In the genomic region with DNA sequence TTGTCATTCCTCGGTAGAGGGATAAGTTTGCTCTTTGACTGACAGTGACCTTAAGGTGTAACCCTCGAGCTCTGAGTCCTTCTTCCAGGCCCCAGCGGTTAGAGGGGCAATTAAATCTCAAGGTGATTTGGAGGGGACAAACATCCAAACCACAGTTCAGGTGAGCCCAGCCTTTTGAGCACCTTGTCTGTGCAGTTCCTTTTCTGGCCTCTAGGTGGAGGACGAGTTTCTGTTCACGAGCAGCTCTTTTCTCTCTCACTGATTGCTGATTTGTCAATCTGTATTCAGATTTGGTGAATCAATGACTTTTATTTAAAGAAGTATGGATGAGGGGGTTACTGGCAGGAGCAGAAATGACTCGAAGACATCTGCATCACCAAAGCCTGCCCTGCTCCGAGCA, we compare ENCODE assay signal across 8 mouse cellular contexts.
DNase-seq lines count a peak whose midpoint lies in the region; ATAC-seq and TF ChIP-seq lines count a peak whose summit lies in the region.
"Had no signal": no experiment of that assay in that cellular context is flagged by ENCODE, and none has a peak within 500 bp of the region (broad histone marks: within the 10 kb centered on the region; RNA-seq: fewer than 3 reads in every experiment).

No protein-coding gene starts in this region.

- no peak for TF ChIP-seq POLR2A in MEL (IDR thresholded peaks at IDR 0.05; ENCODE audit: control insufficient read depth in 1 of 2, insufficient read depth in 1 of 2, low read depth in 1 of 2, low read length in 2 of 2, poor library complexity in 1 of 2)
- TF ChIP-seq POLR2A in cortical plate, adult 2 months (IDR thresholded peaks at IDR 0.05; ENCODE audit: extremely low read depth, insufficient read depth, low read length) = no peak

- H3K9me3 ChIP-seq in intestine, embryonic 14.5 days (ENCODE audit: control insufficient read depth, low read length) = no peaks in the 10 kb centered on the region
- H3K9me3 ChIP-seq in intestine, embryonic 16.5 days (ENCODE audit: control insufficient read depth, low read length) = no peaks in the 10 kb centered on the region
- no peaks in the 10 kb centered on the region for H3K9me3 ChIP-seq in MEL (replicated peaks; ENCODE audit: insufficient read depth, low read length)

- no peak overlapping the region for H3K4me2 ChIP-seq in intestine, embryonic 14.5 days (ENCODE audit: low read length)
- H3K4me2 ChIP-seq in intestine, embryonic 16.5 days (ENCODE audit: low read depth, low read length) = no peak overlapping the region

- no peak overlapping the region for H3K27ac ChIP-seq in intestine, embryonic 14.5 days (ENCODE audit: low read depth)
- no peak overlapping the region for H3K27ac ChIP-seq in intestine, embryonic 16.5 days (ENCODE audit: low read length)
- no peak overlapping the region for H3K27ac ChIP-seq in MEL (ENCODE audit: control insufficient read depth, low read depth, low read length)
- no peak overlapping the region for H3K27ac ChIP-seq in cortical plate, adult 2 months (ENCODE audit: insufficient read depth, low read length)

- ATAC-seq in intestine, embryonic 14.5 days (replicated peaks; ENCODE audit: low FRiP score, low TSS enrichment, low read depth) = no peak
- no peak for ATAC-seq in intestine, embryonic 16.5 days

- peak; percentile 43 to 60 (median 47); a peak in 5 of 6 replicates for TF ChIP-seq CTCF in MEL (IDR thresholded peaks at IDR 0.05 in 2 of 3, conservative IDR thresholded peaks at IDR 0.05 in 1 of 3; ENCODE audit: control insufficient read depth in 1 of 3, insufficient read depth in 1 of 3, low read depth in 2 of 3, low read length in 3 of 3, poor library complexity in 1 of 3, severe bottlenecking in 1 of 3)
- TF ChIP-seq CTCF in cortical plate, adult 2 months (IDR thresholded peaks at IDR 0.05; ENCODE audit: extremely low read depth, insufficient read depth, low read length) = peak; percentile 79

- no peak overlapping the region for H3K9ac ChIP-seq in intestine, embryonic 14.5 days (ENCODE audit: low read length)
- no peak overlapping the region for H3K9ac ChIP-seq in intestine, embryonic 16.5 days (ENCODE audit: low read depth, low read length)
- no peak overlapping the region for H3K9ac ChIP-seq in MEL (ENCODE audit: control insufficient read depth, low read depth, low read length, poor library complexity, severe bottlenecking)

- peak; percentile 27 for TF ChIP-seq RAD21 in MEL (IDR thresholded peaks at IDR 0.05; ENCODE audit: low read depth, low read length)

- intact Hi-C loops in left cerebral cortex, postnatal 36 days (cut with DNase I) = loop anchor here (5.0 to 10.0 kb wide), 3 partner anchors 737 to 1242 kb away; a partner anchor contains a TSS

- H3K79me2 ChIP-seq in MEL (ENCODE audit: control insufficient read depth, insufficient read depth, low read length, poor library complexity) = no peaks in the 10 kb centered on the region

- H3K4me1 ChIP-seq in intestine, embryonic 14.5 days (replicated peaks; ENCODE audit: control insufficient read depth, insufficient read depth, low read length) = no peaks in the 10 kb centered on the region
- H3K4me1 ChIP-seq in intestine, embryonic 16.5 days (ENCODE audit: control insufficient read depth, insufficient read depth, low read length) = no peaks in the 10 kb centered on the region
- no peaks in the 10 kb centered on the region for H3K4me1 ChIP-seq in MEL (ENCODE audit: control insufficient read depth in 1 of 2, insufficient read depth in 2 of 2, low read length in 2 of 2)
- no peaks in the 10 kb centered on the region for H3K4me1 ChIP-seq in cortical plate, adult 2 months (ENCODE audit: control insufficient read depth, insufficient read depth, low read length)

- H3K4me3 ChIP-seq in intestine, embryonic 14.5 days (ENCODE audit: low read depth, low read length) = no peak overlapping the region
- no peak overlapping the region for H3K4me3 ChIP-seq in intestine, embryonic 16.5 days (ENCODE audit: low read length)
- H3K4me3 ChIP-seq in MEL (ENCODE audit: control insufficient read depth in 1 of 2, insufficient read depth in 1 of 2, low read depth in 2 of 2, low read length in 2 of 2) = no peak overlapping the region
- no peak overlapping the region for H3K4me3 ChIP-seq in cortical plate, adult 2 months (ENCODE audit: insufficient read depth, low read length)
- H3K4me3 ChIP-seq: erythroblast, embryonic 14.5 days had no signal

- H3K36me3 ChIP-seq in intestine, embryonic 14.5 days (ENCODE audit: control insufficient read depth, insufficient read depth, low read length) = no peaks in the 10 kb centered on the region
- H3K36me3 ChIP-seq in intestine, embryonic 16.5 days (ENCODE audit: control insufficient read depth, insufficient read depth, low read length) = no peaks in the 10 kb centered on the region
- no peaks in the 10 kb centered on the region for H3K36me3 ChIP-seq in MEL (ENCODE audit: control insufficient read depth in 1 of 2, insufficient read depth in 2 of 2, low read length in 2 of 2)

- peak; percentile 68 for DNase-seq in intestine, embryonic 14.5 days (ENCODE audit: low spot score)
- DNase-seq in A20 (ENCODE audit: low read depth, low spot score) = peak; percentile 18
- DNase-seq in MEL (ENCODE audit: low read depth, low spot score) = peak; percentile 23
- DNase-seq in left cerebral cortex, postnatal 36 days (ENCODE audit: low spot score in 2 of 2) = peak; percentile 23 to 27
- DNase-seq in testis, postnatal 10 days (ENCODE audit: low spot score) = peak; percentile 70

- WGBS in intestine, embryonic 14.5 days = 31% methylated on average over 7 of the region's 7 CpGs
- WGBS in intestine, embryonic 16.5 days = 26% methylated on average over 7 of the region's 7 CpGs

- H3K27me3 ChIP-seq in intestine, embryonic 14.5 days (replicated peaks; ENCODE audit: control insufficient read depth, insufficient read depth, low read length) = no peaks in the 10 kb centered on the region
- H3K27me3 ChIP-seq in intestine, embryonic 16.5 days (replicated peaks; ENCODE audit: control insufficient read depth, insufficient read depth, low read length) = no peaks in the 10 kb centered on the region
- H3K27me3 ChIP-seq in MEL (ENCODE audit: control insufficient read depth in 1 of 2, insufficient read depth in 2 of 2, low read length in 2 of 2) = no peaks in the 10 kb centered on the region

- TF ChIP-seq EP300 in MEL (IDR thresholded peaks at IDR 0.05; ENCODE audit: low read depth in 1 of 2, low read length in 2 of 2) = no peak

TF ChIP-seq in MEL, 35 proteins besides CTCF, POLR2A, EP300 and RAD21:
- TF ChIP-seq ETS1 (IDR thresholded peaks at IDR 0.05; ENCODE audit: low read depth, low read length) (no peak), NELFE (IDR thresholded peaks at IDR 0.05; ENCODE audit: low read depth, low read length) (no peak), MEF2A (IDR thresholded peaks at IDR 0.05; ENCODE audit: extremely low read depth, insufficient replicate concordance, low read depth, low read length, poor library complexity, severe bottlenecking) (no peak), POLR2AphosphoS2 (IDR thresholded peaks at IDR 0.05; ENCODE audit: low read length) (no peak), TAL1 (IDR thresholded peaks at IDR 0.05; ENCODE audit: low read length) (no peak)

Comparison
In these comparisons a context has a peak if more than half of its experiments do, and no peak if none do; other contexts are left out.
1. DNase-seq: peak in every context shown above with its lines; median percentile 70 in testis, postnatal 10 days; 68 in intestine, embryonic 14.5 days; 25 in left cerebral cortex, postnatal 36 days; 23 in MEL; 18 in A20.